8 mouse cellular contexts compared by ENCODE assay signal in the genomic region with DNA sequence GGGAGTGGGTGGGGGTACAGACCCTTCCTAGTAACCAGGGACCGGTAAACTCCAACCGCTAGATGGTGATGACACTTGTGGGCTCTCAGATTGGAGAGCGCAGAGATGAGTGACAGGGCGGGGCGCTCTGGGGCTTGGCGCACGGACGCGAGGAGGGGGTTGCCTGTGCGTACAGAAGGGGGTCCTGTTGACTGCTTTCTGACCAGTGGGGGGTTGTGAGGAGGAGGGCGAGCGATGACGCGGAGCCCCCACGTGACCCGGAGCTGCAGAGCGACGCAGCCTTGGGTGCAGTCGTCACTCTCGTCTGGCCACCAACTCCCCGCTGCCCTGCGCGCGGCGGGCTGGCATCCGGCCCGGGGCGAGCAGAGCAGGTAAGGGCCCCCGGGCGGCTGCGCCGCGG. TPM values are rescaled to one million over a fixed set of nuclear protein-coding genes. Genes with fewer than 3 reads are reported as not detected.
DNase-seq lines count a peak whose midpoint lies in the region; ATAC-seq and TF ChIP-seq lines count a peak whose summit lies in the region.

A gene (plus strand): TSS at position 253 of the 400 bp plus-strand sequence.

- no peak for TF ChIP-seq CTCF in cortical plate, adult 2 months (IDR thresholded peaks at IDR 0.05; ENCODE audit: extremely low read depth, insufficient read depth, low read length)

- peak within 1 kb of the TSS; percentile 52 for H3K4me3 ChIP-seq in cortical plate, adult 2 months (ENCODE audit: insufficient read depth, low read length)

- intact Hi-C loops in gastrocnemius, postnatal 14 days (cut with DNase I; ENCODE audit: low total_unique reads), result no loop called here

- H3K4me1 ChIP-seq in cortical plate, adult 2 months (ENCODE audit: control insufficient read depth, insufficient read depth, low read length), result peaks cover 1% of the 10 kb centered on the region; the same call in 1 of the 2 replicates

- H3K27ac ChIP-seq in cortical plate, adult 2 months (ENCODE audit: insufficient read depth, low read length), result peak within 1 kb of the TSS; percentile 59; the same call in 1 of the 2 replicates

- TF ChIP-seq POLR2A in cortical plate, adult 2 months (IDR thresholded peaks at IDR 0.05; ENCODE audit: extremely low read depth, insufficient read depth, low read length), result peak; percentile 54; the same call in 1 of the 2 replicates

- DNase-seq in adrenal gland, adult 2 months, result peak; percentile 73
- peak; percentile 55 for DNase-seq in gastrocnemius, postnatal 14 days
- DNase-seq in hindlimb bud, embryonic 11.5 days (ENCODE audit: extremely low spot score, low read depth, low spot score), result peak; percentile 16
- peak; percentile 44 to 52 for DNase-seq in left cerebral cortex, adult 18-20 months (ENCODE audit: low spot score in 2 of 2)
- peak; percentile 23 for DNase-seq in lung, postnatal 25 days (ENCODE audit: low spot score)
- peak; percentile 95 for DNase-seq in retina, postnatal 1 day

- no peak for ATAC-seq in monocyte, adult 5-6 weeks (replicated peaks; ENCODE audit: insufficient number of reproducible peaks, low FRiP score, low TSS enrichment, poor library complexity, severe bottlenecking)

RNA-seq across cellular contexts. Expression of the gene that starts here (rescaled TPM):
- total RNA-seq in adrenal gland, adult 2 months (2021), result 10 to 100 TPM in 1 of 2 experiments, 1 to 10 TPM in 1; 9.1 to 14.9 TPM
- 0.51 and 0.56 TPM in 2 replicates for polyA plus RNA-seq in adrenal gland, adult 2 months (2012; rRNA removed)
- 13.8 and 15.5 TPM in 2 replicates for polyA plus RNA-seq in cortical plate, adult 2 months (2012; rRNA removed)
- 10 to 100 TPM; 13.2 to 20.1 TPM for total RNA-seq in gastrocnemius, postnatal 14 days (2021)
- total RNA-seq in left cerebral cortex, adult 18-20 months (2021), result 10 to 100 TPM; 36.1 to 38.8 TPM
- total RNA-seq in monocyte, adult 5-6 weeks (2017), result 0.32 to 1.6 TPM (median 0.38 TPM) in 3 replicates

Comparison
In these comparisons a context has a peak if more than half of its experiments do, and no peak if none do; other contexts are left out.
1. DNase-seq: peak in every context shown above with its lines; median percentile 95 in retina, postnatal 1 day; 73 in adrenal gland, adult 2 months; 55 in gastrocnemius, postnatal 14 days; 48 in left cerebral cortex, adult 18-20 months; 23 in lung, postnatal 25 days; 16 in hindlimb bud, embryonic 11.5 days.